Mouse (Mus musculus): ENCODE data around the gene Mex3b.

- TF ChIP-seq MAX (IDR thresholded peaks at IDR 0.05; ENCODE audit: low read length): no peak
- TF ChIP-seq RCOR1 (IDR thresholded peaks at IDR 0.05; ENCODE audit: low read depth, low read length): no peak
- TF ChIP-seq CTCF (IDR thresholded peaks at IDR 0.05 in 2 of 3, conservative IDR thresholded peaks at IDR 0.05 in 1 of 3; ENCODE audit: control insufficient read depth in 1 of 3, insufficient read depth in 1 of 3, low read depth in 2 of 3, low read length in 3 of 3, poor library complexity in 1 of 3, severe bottlenecking in 1 of 3): no peak
- TF ChIP-seq USF1 (IDR thresholded peaks at IDR 0.05; ENCODE audit: low read depth, low read length): no peak
- TF ChIP-seq POLR2A (IDR thresholded peaks at IDR 0.05; ENCODE audit: control insufficient read depth in 1 of 2, insufficient read depth in 1 of 2, low read depth in 1 of 2, low read length in 2 of 2, poor library complexity in 1 of 2): no peak
- no peak for TF ChIP-seq EP300 (IDR thresholded peaks at IDR 0.05; ENCODE audit: low read depth in 1 of 2, low read length in 2 of 2)
These were observed 38.4 kb downstream of the Mex3b start for GRCm38 (mm10) chr7:82905527-82905926.

Data from MEL (cell line).